Mouse (Mus musculus) G1E-ER4 (cell line): Measurements from ENCODE around the gene Arnt2. TPM values are rescaled to one million over a fixed set of nuclear protein-coding genes. Genes with fewer than 3 reads are reported as not detected.

Source experiments
- GATA1 ChIP-seq: IDR thresholded peaks from one replicate; pipeline ENCODE4 v1.8.0; 2012; ENCODE audit warnings: low read length, inconsistent platforms
- polyA plus RNA-seq: library from polyadenylated mRNA; stranded (reverse); fragments of >175 nt; gene quantifications from 2 replicates; pipeline ENCODE4 v1.2.3, GENCODE M21; 2012

Arnt2 gene
- polyA plus RNA-seq, result not detected in 2 replicates

GRCm38 (mm10) chr7:84409896-84410521 lies at the start of gene Arnt2:
Gene Arnt2 (minus strand): TSS chr7:84410176.
- no peak for TF ChIP-seq GATA1

- no peak for TF ChIP-seq GATA1
Observed at GRCm38 (mm10) chr7:84451681-84452080, 41.7 kb upstream of the Arnt2 start.

GRCm38 (mm10) chr7:84449066-84449465 lies 39.1 kb upstream of the Arnt2 start:
- TF ChIP-seq GATA1, result no peak

- no peak for TF ChIP-seq GATA1
Observed at GRCm38 (mm10) chr7:84448512-84448911, 38.5 kb upstream of the Arnt2 start.

- TF ChIP-seq GATA1, result no peak
Observed at GRCm38 (mm10) chr7:84447740-84448435, 37.9 kb upstream of the Arnt2 start.

GRCm38 (mm10) chr7:84447060-84447459 lies 37.1 kb upstream of the Arnt2 start:
- TF ChIP-seq GATA1, result no peak

- TF ChIP-seq GATA1, result no peak
Observed at GRCm38 (mm10) chr7:84442343-84442911, 32.5 kb upstream of the Arnt2 start.

GRCm38 (mm10) chr7:84439606-84440005 lies 29.6 kb upstream of the Arnt2 start:
- no peak for TF ChIP-seq GATA1

- TF ChIP-seq GATA1, result no peak
Observed at GRCm38 (mm10) chr7:84434901-84435300, 24.9 kb upstream of the Arnt2 start.

- no peak for TF ChIP-seq GATA1
Observed at GRCm38 (mm10) chr7:84432151-84432550, 22.2 kb upstream of the Arnt2 start.

- no peak for TF ChIP-seq GATA1
Observed at GRCm38 (mm10) chr7:84427221-84427620, 17.2 kb upstream of the Arnt2 start.

- no peak for TF ChIP-seq GATA1
Observed at GRCm38 (mm10) chr7:84424670-84425385, 14.9 kb upstream of the Arnt2 start.

GRCm38 (mm10) chr7:84421753-84422152 lies 11.8 kb upstream of the Arnt2 start:
- TF ChIP-seq GATA1, result no peak

- TF ChIP-seq GATA1, result no peak
Observed at GRCm38 (mm10) chr7:84421291-84421665, 11.3 kb upstream of the Arnt2 start.

GRCm38 (mm10) chr7:84420581-84421290 lies 10.8 kb upstream of the Arnt2 start:
- TF ChIP-seq GATA1, result no peak

GRCm38 (mm10) chr7:84417441-84417840 lies 7.5 kb upstream of the Arnt2 start:
- TF ChIP-seq GATA1, result no peak
